Mouse (Mus musculus) MEL-GATA-1-ER (cell line): ENCODE data around the gene Miga2.

ENCODE experiments used
- DNase-seq: peaks from one replicate; pipeline ENCODE4 v3.0.0-alpha.2; 2012; ENCODE audit warnings: low read depth; ENCODE audit errors: extremely low read depth

Miga2 gene

DNA sequence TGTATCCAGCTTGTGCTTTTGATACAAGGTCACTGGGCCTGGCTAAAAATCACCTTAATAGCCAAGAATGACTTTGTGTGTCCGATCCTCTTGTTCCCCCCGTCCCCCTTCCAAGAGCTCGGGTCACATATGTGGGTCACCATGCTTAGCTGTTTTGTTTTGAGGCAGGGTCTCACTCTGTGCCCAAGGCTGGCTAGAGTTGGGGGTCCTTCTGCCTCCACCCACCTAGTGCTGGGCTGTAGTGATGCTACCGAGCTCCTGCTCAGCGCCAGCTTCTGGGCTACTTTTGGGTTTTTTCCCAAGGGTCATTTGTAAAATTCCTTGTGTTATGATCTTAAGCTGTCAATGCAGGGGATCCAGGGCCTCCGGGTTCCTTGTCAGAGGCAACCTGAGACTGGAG is 54.2 kb downstream of the Miga2 start:
- no peak for DNase-seq

DNA sequence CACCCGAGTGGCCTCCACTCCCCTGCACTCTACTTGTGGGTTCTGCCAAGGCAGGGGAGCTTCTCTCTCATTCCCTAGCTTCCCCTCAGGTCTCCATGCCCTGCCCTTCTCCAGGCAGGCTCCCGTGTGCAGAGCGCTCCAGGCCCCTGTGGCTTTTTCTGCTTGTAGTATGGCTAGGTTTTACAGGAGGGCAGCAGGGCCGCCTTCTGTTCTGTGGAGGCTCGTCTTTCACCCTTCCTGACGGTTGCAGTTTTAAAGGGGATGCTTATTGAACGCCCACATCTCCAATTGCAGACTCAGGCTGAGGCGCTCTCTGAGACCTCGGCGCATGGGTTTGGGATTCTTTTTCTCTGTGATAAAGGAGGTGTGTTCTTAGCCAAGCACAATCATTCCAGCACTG is 55.1 kb downstream of the Miga2 start:
- DNase-seq: no peak

DNA sequence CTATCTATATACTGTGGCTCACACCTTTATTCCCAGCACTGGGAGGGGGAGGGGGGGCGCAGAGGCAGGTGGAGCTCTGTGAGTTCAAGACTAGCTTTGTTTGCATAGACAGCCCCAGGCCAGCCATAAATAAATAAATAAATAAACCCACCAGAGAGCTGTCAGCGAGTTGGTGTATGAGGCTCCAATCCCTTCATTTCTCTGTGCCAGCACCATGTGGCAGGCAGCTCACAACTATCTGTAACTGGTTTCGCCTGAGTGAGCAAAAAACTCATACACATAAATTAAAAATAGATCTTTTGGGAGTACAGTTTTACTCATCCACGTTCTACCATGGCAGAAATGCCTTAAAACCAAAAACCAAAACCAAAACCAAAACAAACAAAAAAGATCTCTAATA is 57.4 kb downstream of the Miga2 start:
- no peak for DNase-seq

DNA sequence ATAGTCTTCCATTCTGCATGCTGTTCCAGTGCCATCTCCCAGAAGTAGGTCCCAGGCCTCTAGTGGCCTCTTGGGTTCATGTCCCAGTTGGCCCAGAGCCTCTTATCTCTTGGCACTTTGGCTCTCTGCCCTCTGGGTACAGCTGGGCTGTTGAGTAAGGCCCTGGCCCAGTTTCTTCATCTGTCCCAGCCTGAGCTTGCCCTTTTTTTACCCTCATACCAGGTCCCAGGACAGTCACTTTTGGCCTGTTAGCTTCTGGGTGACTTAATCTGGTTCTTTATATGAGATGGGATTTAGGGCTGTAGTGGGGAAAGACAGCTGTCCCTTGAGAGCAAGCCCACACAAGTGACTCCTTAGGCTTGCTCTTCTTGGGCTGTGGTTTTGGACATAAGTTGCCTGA is 65.1 kb downstream of the Miga2 start:
- no peak for DNase-seq
